Comparison of ENCODE assay signal across 25 mouse cellular contexts in the genomic region with DNA sequence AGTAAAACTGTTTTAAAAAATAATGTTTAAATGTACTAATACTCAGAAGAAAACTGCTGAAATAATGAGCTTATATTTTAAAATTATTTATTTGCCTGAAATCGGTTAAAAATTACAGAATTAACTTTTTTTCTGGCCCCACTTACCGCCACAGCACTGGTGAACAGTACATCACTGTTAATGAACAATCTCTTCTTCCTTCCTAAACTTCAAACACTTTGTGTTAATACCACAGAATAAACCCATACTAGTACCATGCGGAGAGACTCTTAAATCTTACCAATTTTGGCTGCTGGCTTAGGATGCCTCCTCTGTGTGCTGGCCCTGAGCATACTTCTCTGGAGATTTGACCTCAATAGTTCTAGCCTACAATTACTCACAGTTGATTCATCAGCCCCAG. TPM values are rescaled to one million over a fixed set of nuclear protein-coding genes. Genes with fewer than 3 reads are reported as not detected.
"Had no signal": no experiment of that assay in that cellular context is flagged by ENCODE, and none has a peak within 500 bp of the region (broad histone marks: within the 10 kb centered on the region; RNA-seq: fewer than 3 reads in every experiment).

No protein-coding gene starts in this region.

- H3K4me1 ChIP-seq: limb, embryonic 13.5 days had no signal

- H3K9me3 ChIP-seq: heart, embryonic 13.5 days; heart, embryonic 15.5 days; hindbrain, embryonic 13.5 days; hindbrain, embryonic 15.5 days; kidney, embryonic 15.5 days; limb, embryonic 13.5 days; limb, embryonic 15.5 days; liver, embryonic 13.5 days had no signal

- H3K27ac ChIP-seq: heart, adult 2 months; heart, embryonic 13.5 days; heart, embryonic 15.5 days; hindbrain, embryonic 13.5 days; hindbrain, embryonic 15.5 days; hindbrain, postnatal 0 days; kidney, embryonic 15.5 days; kidney, postnatal 0 days; limb, embryonic 13.5 days; limb, embryonic 15.5 days; liver, embryonic 13.5 days had no signal

- DNase-seq: gastrocnemius, postnatal 14 days; gastrocnemius, postnatal 36 days; heart, adult 11 months; heart, adult 2 months; heart, postnatal 14 days; heart, postnatal 36 days; kidney, adult 11 months; kidney, postnatal 14 days; layer of hippocampus, adult 9-11 months; layer of hippocampus, postnatal 36 days; left cerebral cortex, postnatal 4 days; liver, embryonic 13.5 days had no signal

- H3K4me2 ChIP-seq: heart, embryonic 11.5 days; heart, embryonic 13.5 days; heart, embryonic 15.5 days; hindbrain, embryonic 13.5 days; hindbrain, embryonic 15.5 days; kidney, embryonic 15.5 days; limb, embryonic 13.5 days; limb, embryonic 15.5 days; liver, embryonic 11.5 days; liver, embryonic 13.5 days had no signal

- ATAC-seq: hindbrain, postnatal 0 days; intestine, embryonic 16.5 days had no signal

- H3K9ac ChIP-seq: heart, embryonic 13.5 days; heart, embryonic 15.5 days; hindbrain, embryonic 13.5 days; hindbrain, embryonic 15.5 days; kidney, embryonic 15.5 days; limb, embryonic 13.5 days; limb, embryonic 15.5 days; liver, embryonic 13.5 days had no signal

- H3K27me3 ChIP-seq: heart, embryonic 15.5 days; liver, embryonic 13.5 days had no signal

- H3K4me3 ChIP-seq: heart, adult 2 months; heart, embryonic 13.5 days; heart, embryonic 15.5 days; hindbrain, embryonic 13.5 days; hindbrain, embryonic 15.5 days; kidney, embryonic 15.5 days; limb, embryonic 13.5 days; limb, embryonic 15.5 days; liver, embryonic 13.5 days had no signal

- H3K36me3 ChIP-seq: heart, embryonic 13.5 days; heart, embryonic 15.5 days; hindbrain, embryonic 13.5 days; hindbrain, embryonic 15.5 days; kidney, embryonic 15.5 days; limb, embryonic 13.5 days; limb, embryonic 15.5 days; liver, embryonic 13.5 days had no signal

RNA-seq across cellular contexts. Expression of a gene that starts 4.6 kb away (rescaled TPM):
- polyA plus RNA-seq: large intestine, adult 2 months had no signal
